Comparison of ENCODE assay signal across 7 mouse cellular contexts in the genomic region with DNA sequence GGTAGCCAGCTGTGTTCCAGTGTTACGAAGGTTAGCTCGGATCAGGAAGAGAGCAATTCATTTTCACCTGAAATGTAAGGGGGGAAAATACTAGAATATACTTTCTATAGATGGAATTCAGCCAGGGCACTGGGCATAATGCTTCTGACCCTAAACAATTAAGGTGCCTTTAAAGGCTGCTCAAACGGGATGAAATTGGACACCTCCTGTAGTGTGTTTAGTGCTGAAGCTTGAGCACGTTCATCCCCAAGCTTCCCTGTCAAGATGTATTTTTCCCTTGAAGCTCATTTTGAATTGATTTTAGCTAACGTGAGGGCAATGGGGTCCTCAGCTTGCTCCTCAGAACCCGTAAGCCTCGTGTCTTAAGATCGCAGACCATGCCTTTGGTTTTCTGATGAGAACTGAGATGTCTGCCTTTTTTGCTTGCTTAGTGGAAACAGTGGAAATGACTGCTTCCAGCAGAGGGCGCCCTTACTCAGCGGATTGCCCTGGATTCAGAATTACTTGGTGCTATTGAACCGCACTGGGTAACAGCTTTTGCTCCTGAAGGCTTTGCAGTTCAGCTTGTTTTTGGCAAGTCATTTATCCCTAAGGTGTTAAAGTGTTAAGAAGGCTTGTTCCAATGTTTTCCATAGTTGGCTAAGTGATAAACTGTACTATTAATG.
A peak's percentile ranks its signal among the peaks of the same experiment; 100 is the strongest.
DNase-seq lines count a peak whose midpoint lies in the region; ATAC-seq lines count a peak whose summit lies in the region.

No protein-coding gene starts in this region.

- H3K27ac ChIP-seq in hindbrain, embryonic 15.5 days (replicated peaks), result no peak overlapping the region

- no peaks in the 10 kb centered on the region for H3K27me3 ChIP-seq in hindbrain, embryonic 15.5 days

- peak; percentile 16 for DNase-seq in WW6 (ENCODE audit: low read depth, low spot score)
- DNase-seq in cerebellum, adult 8-10 months, result peak; percentile 51
- DNase-seq in frontal cortex, adult 2 months (ENCODE audit: extremely low spot score in 1 of 2, low spot score in 1 of 2), result peak; percentile 31 to 91
- DNase-seq in left cerebral cortex, adult 8-10 months (ENCODE audit: low spot score in 2 of 2), result peak; percentile 29 to 60
- DNase-seq in mesoderm, embryonic 11.5 days (ENCODE audit: low read depth, low spot score), result peak; percentile 79
- peak; percentile 27 for DNase-seq in skeletal muscle tissue, adult 2 months (ENCODE audit: low read depth, low spot score)

- H3K4me1 ChIP-seq in hindbrain, embryonic 15.5 days (replicated peaks), result no peaks in the 10 kb centered on the region

- WGBS in hindbrain, embryonic 15.5 days, result 25% methylated on average over 11 of the region's 11 CpGs

- no peak overlapping the region for H3K9ac ChIP-seq in hindbrain, embryonic 15.5 days

- no peaks in the 10 kb centered on the region for H3K36me3 ChIP-seq in hindbrain, embryonic 15.5 days

- H3K4me2 ChIP-seq in hindbrain, embryonic 15.5 days, result peak overlapping the region; percentile 39

- H3K9me3 ChIP-seq in hindbrain, embryonic 15.5 days, result no peaks in the 10 kb centered on the region

- H3K4me3 ChIP-seq in hindbrain, embryonic 15.5 days, result no peak overlapping the region

- peak; percentile 81; the same call in 1 of the 2 replicates for ATAC-seq in hindbrain, embryonic 15.5 days (ENCODE audit: low FRiP score, low read depth)

Comparison
In these comparisons a context has a peak if more than half of its experiments do, and no peak if none do; other contexts are left out.
1. DNase-seq: peak in every context shown above with its lines; median percentile 79 in mesoderm, embryonic 11.5 days; 61 in frontal cortex, adult 2 months; 51 in cerebellum, adult 8-10 months; 44 in left cerebral cortex, adult 8-10 months; 27 in skeletal muscle tissue, adult 2 months; 16 in WW6.